Mouse (Mus musculus) skeletal muscle tissue, postnatal 0 days (tissue): Measurements from ENCODE around the gene Sec14l1. TPM values are rescaled to one million over a fixed set of nuclear protein-coding genes. Genes with fewer than 3 reads are reported as not detected.

ENCODE experiments used
- microRNA-seq, 2 experiments: library from miRNA; unstranded; fragments of <30 nt; microRNA quantifications; one replicate each; pipeline ENCODE4; 2016
- polyA plus RNA-seq: library from polyadenylated mRNA; unstranded; fragments of >200 nt; fragmentation: Nextera tagmentation; extraction: Ambion mirVana; gene quantifications from 2 replicates; pipeline ENCODE4 v1.2.1, GENCODE M21; 2015

Gene Sec14l1
- 78.9 and 85.1 TPM in 2 replicates for polyA plus RNA-seq

GRCm38 (mm10) chr11:117114592-117115345 is at the start of gene Sec14l1:
TSS of gene Sec14l1 (plus strand) at chr11:117115168.

DNA sequence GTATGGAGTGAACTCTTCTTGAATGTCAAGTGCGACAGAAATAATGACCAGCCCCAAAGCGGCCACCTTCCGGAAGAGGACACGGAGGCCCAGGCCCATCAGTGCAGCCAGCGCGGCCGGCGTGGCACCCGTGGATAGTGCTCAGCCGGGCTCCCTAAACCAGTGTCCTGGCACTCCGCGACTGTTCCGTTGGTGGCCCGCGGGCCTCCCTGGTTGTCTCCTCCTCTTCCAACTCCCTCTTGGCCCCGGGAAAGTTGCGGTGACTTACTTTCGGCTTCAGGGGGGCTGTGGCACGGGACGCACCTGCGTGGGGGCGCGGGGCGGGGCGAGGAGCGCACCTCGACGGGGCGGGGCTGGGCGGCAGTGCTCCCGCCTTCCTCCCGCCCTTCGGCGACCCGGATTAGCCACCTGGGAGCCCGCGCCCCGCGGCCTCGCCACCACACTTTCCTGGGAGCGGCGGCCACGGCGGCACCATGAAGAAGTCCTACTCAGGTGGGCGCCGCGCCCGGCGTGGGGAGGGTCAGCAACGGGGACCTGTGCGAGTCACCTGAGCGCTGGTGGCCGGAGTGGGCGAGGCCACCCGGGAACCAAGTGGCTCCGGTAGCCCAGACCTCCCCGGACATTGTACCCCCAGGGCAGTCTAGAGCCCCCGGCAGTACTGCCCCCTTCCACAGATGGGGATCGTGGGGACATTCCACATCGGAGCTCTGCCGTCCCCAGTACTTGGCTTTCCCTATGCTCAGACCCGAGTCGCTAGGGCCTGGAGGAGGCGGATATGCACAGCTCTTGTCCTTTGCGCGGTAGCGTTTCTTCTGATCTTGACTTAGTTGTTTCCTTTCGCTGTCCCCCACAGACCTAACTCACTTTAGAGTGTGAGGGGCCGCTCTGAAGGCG is 84.6 kb downstream of the Sec14l1 start, which contains the start of gene Sept9:
Gene Sept9, plus strand, starts transcription at position 380 of the 894 bp plus-strand sequence.

Small RNAs within 50 kb of the gene (microRNA-seq; reads per million reads assigned to microRNA genes)
- 0 reads per million in 2 experiments for gene Gm24323
- gene Mir6516: 2.4 to 5.1 reads per million in 2 experiments

Other genes starting within 250 kb of the Sec14l1 start
- gene Mgat5b, start 196.3 kb upstream of the Sec14l1 start, polyA plus RNA-seq: 0.24 and 0.32 TPM in 2 replicates
- 35.0 and 48.3 TPM in 2 replicates for gene Sept9, start 84.5 kb downstream of the Sec14l1 start, polyA plus RNA-seq